In genomic region chr19:5016782-5017181, GRCm38 (mm10) we compare ENCODE assay signal across 8 mouse cellular contexts. TPM values are rescaled to one million over a fixed set of nuclear protein-coding genes. Genes with fewer than 3 reads are reported as not detected.
A peak's percentile ranks its signal among the peaks of the same experiment; 100 is the strongest.
DNase-seq lines count a peak whose midpoint lies in the region; ATAC-seq and TF ChIP-seq lines count a peak whose summit lies in the region.

No protein-coding gene starts in this region.

- H3K4me3 ChIP-seq in embryonic facial prominence, embryonic 13.5 days: no peak overlapping the region
- no peak overlapping the region for H3K4me3 ChIP-seq in limb, embryonic 13.5 days
- H3K4me3 ChIP-seq in myocyte: no peak overlapping the region

- H3K79me2 ChIP-seq in myocyte (ENCODE audit: control insufficient read depth, insufficient read depth): no peaks in the 10 kb centered on the region

- H3K4me1 ChIP-seq in embryonic facial prominence, embryonic 13.5 days: peaks cover 10% of the 10 kb centered on the region
- H3K4me1 ChIP-seq in limb, embryonic 13.5 days: peaks cover 11% of the 10 kb centered on the region

- no peak overlapping the region for H3ac ChIP-seq in myocyte (ENCODE audit: control insufficient read depth, insufficient read length)

- ATAC-seq in embryonic facial prominence, embryonic 13.5 days (ENCODE audit: insufficient number of reproducible peaks, insufficient read depth, low FRiP score, low TSS enrichment, low read depth): no peak
- no peak for ATAC-seq in limb, embryonic 13.5 days (ENCODE audit: low FRiP score, low read depth)

- H3K36me3 ChIP-seq in embryonic facial prominence, embryonic 13.5 days: no peaks in the 10 kb centered on the region
- H3K36me3 ChIP-seq in limb, embryonic 13.5 days: no peaks in the 10 kb centered on the region
- H3K36me3 ChIP-seq in myocyte (ENCODE audit: control insufficient read depth, insufficient read depth): no peaks in the 10 kb centered on the region

- H3K9ac ChIP-seq in embryonic facial prominence, embryonic 13.5 days: 0 out of 2 replicates have a peak overlapping the region, but pooled peaks have one; percentile 36
- peak overlapping the region; percentile 13; the same call in 1 of the 2 replicates for H3K9ac ChIP-seq in limb, embryonic 13.5 days

- intact Hi-C loops in heart, postnatal 36 days (cut with DNase I): no loop called here

- no peaks in the 10 kb centered on the region for H3K9me3 ChIP-seq in embryonic facial prominence, embryonic 13.5 days
- H3K9me3 ChIP-seq in limb, embryonic 13.5 days: no peaks in the 10 kb centered on the region

- no peaks in the 10 kb centered on the region for H3K27me3 ChIP-seq in embryonic facial prominence, embryonic 13.5 days
- no peaks in the 10 kb centered on the region for H3K27me3 ChIP-seq in limb, embryonic 13.5 days
- H3K27me3 ChIP-seq in myocyte (ENCODE audit: control insufficient read depth, insufficient read depth, insufficient read length): no peaks in the 10 kb centered on the region

- no peak for TF ChIP-seq POLR2A in myocyte (IDR thresholded peaks at IDR 0.05; ENCODE audit: insufficient read length, low read depth)

- 19% methylated on average over 12 of the region's 12 CpGs for WGBS in embryonic facial prominence, embryonic 13.5 days
- 20% methylated on average over 12 of the region's 12 CpGs for WGBS in limb, embryonic 13.5 days

- DNase-seq in layer of hippocampus, postnatal 10 days (ENCODE audit: low spot score in 2 of 2): peak; percentile 50 to 69
- DNase-seq in layer of hippocampus, adult 9-10 months (ENCODE audit: low spot score): no peak
- DNase-seq in adrenal gland, adult 2 months: peak; percentile 66
- DNase-seq in heart, postnatal 36 days: peak; percentile 57 to 76
- DNase-seq in thymus, adult 18-20 months: peak; percentile 43 to 45

- H3K27ac ChIP-seq in embryonic facial prominence, embryonic 13.5 days: peak overlapping the region; percentile 76
- H3K27ac ChIP-seq in limb, embryonic 13.5 days: peak overlapping the region; percentile 58; the same call in 1 of the 2 replicates

- H3K4me2 ChIP-seq in embryonic facial prominence, embryonic 13.5 days: peak overlapping the region; percentile 45
- H3K4me2 ChIP-seq in limb, embryonic 13.5 days (replicated peaks): peak overlapping the region; percentile 27
- peak overlapping the region; percentile 91 for H3K4me2 ChIP-seq in myocyte (ENCODE audit: low read depth)

TF ChIP-seq in myocyte, 11 proteins besides CTCF, POLR2A, EP300 and RAD21:
- TF ChIP-seq MAX (IDR thresholded peaks at IDR 0.05; ENCODE audit: low read depth) (peak; percentile 51), USF1 (IDR thresholded peaks at IDR 0.05; ENCODE audit: low read depth) (no peak)

RNA-seq across cellular contexts. Expression of gene Slc29a2, which starts 6.9 kb away (rescaled TPM):
- total RNA-seq in layer of hippocampus, postnatal 10 days (2021): 10 to 100 TPM; 21.0 to 21.9 TPM
- total RNA-seq in adrenal gland, adult 2 months (2021): 1 to 10 TPM; 4.3 to 6.9 TPM
- polyA plus RNA-seq in adrenal gland, adult 2 months (2012; rRNA removed): 12.6 and 13.4 TPM in 2 replicates
- 4.3 and 5.8 TPM in 2 replicates for polyA plus RNA-seq in embryonic facial prominence, embryonic 13.5 days (2015; fragmentation: Nextera tagmentation; extraction: Ambion mirVana)
- 10 to 100 TPM; 12.7 to 13.2 TPM for total RNA-seq in heart, postnatal 36 days (2021)
- 5.7 and 6.0 TPM in 2 replicates for polyA plus RNA-seq in limb, embryonic 13.5 days (2015; fragmentation: Nextera tagmentation; extraction: Ambion mirVana)
- 8.7 TPM for polyA plus RNA-seq in myocyte (2012; fragmentation: generic; extraction: Trizol)

RNA-seq across cellular contexts. Expression of gene B4gat1, which starts 21.8 kb away (rescaled TPM):
- total RNA-seq in layer of hippocampus, postnatal 10 days (2021): 100 to 1,000 TPM; 125 to 126 TPM
- total RNA-seq in adrenal gland, adult 2 months (2021): 10 to 100 TPM; 27.8 to 44.9 TPM
- 49.9 and 51.8 TPM in 2 replicates for polyA plus RNA-seq in adrenal gland, adult 2 months (2012; rRNA removed)
- polyA plus RNA-seq in embryonic facial prominence, embryonic 13.5 days (2015; fragmentation: Nextera tagmentation; extraction: Ambion mirVana): 47.1 and 49.5 TPM in 2 replicates
- 10 to 100 TPM; 45.1 to 47.2 TPM for total RNA-seq in heart, postnatal 36 days (2021)
- 47.9 and 52.1 TPM in 2 replicates for polyA plus RNA-seq in limb, embryonic 13.5 days (2015; fragmentation: Nextera tagmentation; extraction: Ambion mirVana)
- polyA plus RNA-seq in myocyte (2012; fragmentation: generic; extraction: Trizol): 46.7 TPM

RNA-seq across cellular contexts. Expression of gene AC124502.3, which starts 21.9 kb away (rescaled TPM):
- 1 to 10 TPM; 3.4 to 6.9 TPM for total RNA-seq in layer of hippocampus, postnatal 10 days (2021)
- total RNA-seq in adrenal gland, adult 2 months (2021): 1 to 10 TPM; 1.6 to 2.6 TPM
- 0.55 and 0.89 TPM in 2 replicates for polyA plus RNA-seq in adrenal gland, adult 2 months (2012; rRNA removed)
- 2.3 and 3.5 TPM in 2 replicates for polyA plus RNA-seq in embryonic facial prominence, embryonic 13.5 days (2015; fragmentation: Nextera tagmentation; extraction: Ambion mirVana)
- 1 to 10 TPM; 1.4 to 3.9 TPM for total RNA-seq in heart, postnatal 36 days (2021)
- polyA plus RNA-seq in limb, embryonic 13.5 days (2015; fragmentation: Nextera tagmentation; extraction: Ambion mirVana): 3.7 and 4.4 TPM in 2 replicates
- 1.6 TPM for polyA plus RNA-seq in myocyte (2012; fragmentation: generic; extraction: Trizol)

RNA-seq across cellular contexts. Expression of gene Brms1, which starts 24.4 kb away (rescaled TPM):
- total RNA-seq in layer of hippocampus, postnatal 10 days (2021): 10 to 100 TPM in 1 of 2 experiments, 1 to 10 TPM in 1; 8.7 to 11.9 TPM
- 10 to 100 TPM; 28.5 to 28.8 TPM for total RNA-seq in adrenal gland, adult 2 months (2021)
- polyA plus RNA-seq in adrenal gland, adult 2 months (2012; rRNA removed): 30.3 and 36.2 TPM in 2 replicates
- polyA plus RNA-seq in embryonic facial prominence, embryonic 13.5 days (2015; fragmentation: Nextera tagmentation; extraction: Ambion mirVana): 40.6 and 42.9 TPM in 2 replicates
- total RNA-seq in heart, postnatal 36 days (2021): 10 to 100 TPM; 13.9 to 15.6 TPM
- polyA plus RNA-seq in limb, embryonic 13.5 days (2015; fragmentation: Nextera tagmentation; extraction: Ambion mirVana): 36.7 and 40.5 TPM in 2 replicates
- polyA plus RNA-seq in myocyte (2012; fragmentation: generic; extraction: Trizol): 45.8 TPM

RNA-seq across cellular contexts. Expression of gene Npas4, which starts 26.7 kb away (rescaled TPM):
- 1 to 10 TPM; 4.8 to 5.0 TPM for total RNA-seq in layer of hippocampus, postnatal 10 days (2021)
- total RNA-seq in adrenal gland, adult 2 months (2021): under 1 TPM; 0.43 to 0.55 TPM
- polyA plus RNA-seq in adrenal gland, adult 2 months (2012; rRNA removed): 1.1 and 1.3 TPM in 2 replicates
- polyA plus RNA-seq in embryonic facial prominence, embryonic 13.5 days (2015; fragmentation: Nextera tagmentation; extraction: Ambion mirVana): not detected in 2 replicates
- not detected for total RNA-seq in heart, postnatal 36 days (2021)
- polyA plus RNA-seq in limb, embryonic 13.5 days (2015; fragmentation: Nextera tagmentation; extraction: Ambion mirVana): not detected in 2 replicates
- 0.02 TPM for polyA plus RNA-seq in myocyte (2012; fragmentation: generic; extraction: Trizol)

Comparison
In these comparisons a context has a peak if more than half of its experiments do, and no peak if none do; other contexts are left out.
1. H3K4me2 ChIP-seq: peak in every context shown above with its lines; median percentile 91 in myocyte; 45 in embryonic facial prominence, embryonic 13.5 days; 27 in limb, embryonic 13.5 days.